Mouse (Mus musculus): ENCODE data around the gene Shroom3. TPM values are rescaled to one million over a fixed set of nuclear protein-coding genes. Genes with fewer than 3 reads are reported as not detected.

The Shroom3 gene
- polyA plus RNA-seq, 1 experiment: 4.4 TPM

- Histone ChIP-seq H3K4me1 (ENCODE audit: control insufficient read depth, insufficient read depth, low read length) (no peaks in the 10 kb centered on the region), H3K4me3 (replicated peaks; ENCODE audit: insufficient read depth, low read depth, low read length) (no peak overlapping the region), H3K27ac (ENCODE audit: insufficient read depth, low read length) (no peak overlapping the region), H3K27me3 (ENCODE audit: control insufficient read depth, insufficient read depth, low read length) (no peaks in the 10 kb centered on the region)
- DNase-seq: no peak
- no peak for TF ChIP-seq CTCF (IDR thresholded peaks at IDR 0.05; ENCODE audit: borderline replicate concordance, insufficient read depth, low read depth, low read length)
- no peak for TF ChIP-seq POLR2A (IDR thresholded peaks at IDR 0.05; ENCODE audit: borderline replicate concordance, insufficient read depth, low read length)
- WGBS: 84% methylated on average over 5 of the region's 5 CpGs
Measured at GRCm38 (mm10) chr5:92762425-92762824, 79.2 kb downstream of the Shroom3 start.

GRCm38 (mm10) chr5:92763546-92763952, 80.3 kb downstream of the Shroom3 start:
- Histone ChIP-seq H3K4me3 (replicated peaks; ENCODE audit: insufficient read depth, low read depth, low read length) (no peak overlapping the region), H3K27me3 (ENCODE audit: control insufficient read depth, insufficient read depth, low read length) (no peaks in the 10 kb centered on the region), H3K4me1 (ENCODE audit: control insufficient read depth, insufficient read depth, low read length) (no peaks in the 10 kb centered on the region), H3K27ac (ENCODE audit: insufficient read depth, low read length) (no peak overlapping the region)
- DNase-seq: peak in 1 of 2 experiments; percentile 5
- 36% methylated on average over 4 of the region's 4 CpGs for WGBS
- TF ChIP-seq CTCF (IDR thresholded peaks at IDR 0.05; ENCODE audit: borderline replicate concordance, insufficient read depth, low read depth, low read length): no peak
- no peak for TF ChIP-seq POLR2A (IDR thresholded peaks at IDR 0.05; ENCODE audit: borderline replicate concordance, insufficient read depth, low read length)

GRCm38 (mm10) chr5:92766301-92766700, 83.1 kb downstream of the Shroom3 start:
- no peak for TF ChIP-seq POLR2A (IDR thresholded peaks at IDR 0.05; ENCODE audit: borderline replicate concordance, insufficient read depth, low read length)
- no peak for TF ChIP-seq CTCF (IDR thresholded peaks at IDR 0.05; ENCODE audit: borderline replicate concordance, insufficient read depth, low read depth, low read length)
- DNase-seq: no peak
- Histone ChIP-seq H3K4me3 (replicated peaks; ENCODE audit: insufficient read depth, low read depth, low read length) (no peak overlapping the region), H3K27me3 (ENCODE audit: control insufficient read depth, insufficient read depth, low read length) (no peaks in the 10 kb centered on the region), H3K4me1 (ENCODE audit: control insufficient read depth, insufficient read depth, low read length) (no peaks in the 10 kb centered on the region), H3K27ac (ENCODE audit: insufficient read depth, low read length) (no peak overlapping the region)
- WGBS: 7% methylated on average over 4 of the region's 4 CpGs

- 32% methylated on average over 7 of the region's 7 CpGs for WGBS
- H3K4me3 ChIP-seq (replicated peaks; ENCODE audit: insufficient read depth, low read depth, low read length): no peak overlapping the region
Measured at GRCm38 (mm10) chr5:92767194-92767777, 84.1 kb downstream of the Shroom3 start.

GRCm38 (mm10) chr5:92767857-92768291, 84.6 kb downstream of the Shroom3 start:
- no peak for TF ChIP-seq CTCF (IDR thresholded peaks at IDR 0.05; ENCODE audit: borderline replicate concordance, insufficient read depth, low read depth, low read length)
- no peak for TF ChIP-seq POLR2A (IDR thresholded peaks at IDR 0.05; ENCODE audit: borderline replicate concordance, insufficient read depth, low read length)
- 56% methylated on average over 6 of the region's 6 CpGs for WGBS
- Histone ChIP-seq H3K27me3 (ENCODE audit: control insufficient read depth, insufficient read depth, low read length) (no peaks in the 10 kb centered on the region), H3K4me1 (ENCODE audit: control insufficient read depth, insufficient read depth, low read length) (no peaks in the 10 kb centered on the region), H3K4me3 (replicated peaks; ENCODE audit: insufficient read depth, low read depth, low read length) (no peak overlapping the region), H3K27ac (ENCODE audit: insufficient read depth, low read length) (no peak overlapping the region)
- DNase-seq: no peak

More at GRCm38 (mm10) chr5:92767194-92767777, 84.1 kb downstream of the Shroom3 start:
- H3K27ac ChIP-seq (ENCODE audit: insufficient read depth, low read length): no peak overlapping the region
- H3K27me3 ChIP-seq (ENCODE audit: control insufficient read depth, insufficient read depth, low read length): no peaks in the 10 kb centered on the region
- TF ChIP-seq CTCF (IDR thresholded peaks at IDR 0.05; ENCODE audit: borderline replicate concordance, insufficient read depth, low read depth, low read length) (no peak), POLR2A (IDR thresholded peaks at IDR 0.05; ENCODE audit: borderline replicate concordance, insufficient read depth, low read length) (no peak)
- H3K4me1 ChIP-seq (ENCODE audit: control insufficient read depth, insufficient read depth, low read length): no peaks in the 10 kb centered on the region
- DNase-seq: no peak

- Histone ChIP-seq H3K27me3 (ENCODE audit: control insufficient read depth, insufficient read depth, low read length) (no peaks in the 10 kb centered on the region), H3K4me3 (replicated peaks; ENCODE audit: insufficient read depth, low read depth, low read length) (no peak overlapping the region), H3K4me1 (ENCODE audit: control insufficient read depth, insufficient read depth, low read length) (no peaks in the 10 kb centered on the region), H3K27ac (ENCODE audit: insufficient read depth, low read length) (no peak overlapping the region)
- TF ChIP-seq POLR2A (IDR thresholded peaks at IDR 0.05; ENCODE audit: borderline replicate concordance, insufficient read depth, low read length) (no peak), CTCF (IDR thresholded peaks at IDR 0.05; ENCODE audit: borderline replicate concordance, insufficient read depth, low read depth, low read length) (no peak)
- WGBS: 82% methylated on average over 3 of the region's 3 CpGs
- no peak for DNase-seq
Measured at GRCm38 (mm10) chr5:92773821-92774220, 90.6 kb downstream of the Shroom3 start.

- no peaks in the 10 kb centered on the region for H3K27me3 ChIP-seq (ENCODE audit: control insufficient read depth, insufficient read depth, low read length)
- no peak for DNase-seq
- H3K4me1 ChIP-seq (ENCODE audit: control insufficient read depth, insufficient read depth, low read length): no peaks in the 10 kb centered on the region
- 26% methylated on average over 2 of the region's 2 CpGs for WGBS
- TF ChIP-seq CTCF (IDR thresholded peaks at IDR 0.05; ENCODE audit: borderline replicate concordance, insufficient read depth, low read depth, low read length): no peak
- TF ChIP-seq POLR2A (IDR thresholded peaks at IDR 0.05; ENCODE audit: borderline replicate concordance, insufficient read depth, low read length): no peak
- H3K27ac ChIP-seq (ENCODE audit: insufficient read depth, low read length): no peak overlapping the region
- H3K4me3 ChIP-seq (replicated peaks; ENCODE audit: insufficient read depth, low read depth, low read length): no peak overlapping the region
Measured at GRCm38 (mm10) chr5:92774419-92774818, 91.2 kb downstream of the Shroom3 start.

- 93% methylated on average over 3 of the region's 3 CpGs for WGBS
- no peak overlapping the region for H3K4me3 ChIP-seq (replicated peaks; ENCODE audit: insufficient read depth, low read depth, low read length)
- no peaks in the 10 kb centered on the region for H3K27me3 ChIP-seq (ENCODE audit: control insufficient read depth, insufficient read depth, low read length)
- TF ChIP-seq POLR2A (IDR thresholded peaks at IDR 0.05; ENCODE audit: borderline replicate concordance, insufficient read depth, low read length) (no peak), CTCF (IDR thresholded peaks at IDR 0.05; ENCODE audit: borderline replicate concordance, insufficient read depth, low read depth, low read length) (no peak)
- H3K27ac ChIP-seq (ENCODE audit: insufficient read depth, low read length): no peak overlapping the region
- H3K4me1 ChIP-seq (ENCODE audit: control insufficient read depth, insufficient read depth, low read length): no peaks in the 10 kb centered on the region
- DNase-seq: no peak
Measured at GRCm38 (mm10) chr5:92774893-92775292, 91.7 kb downstream of the Shroom3 start.

Measured in cerebellum, adult 2 months (tissue).